Mouse (Mus musculus) heart, postnatal 0 days (tissue): ENCODE measurements around the gene Ppcs. TPM values are rescaled to one million over a fixed set of nuclear protein-coding genes. Genes with fewer than 3 reads are reported as not detected.

Experiments used
- ATAC-seq: fragments of 200-750 bp; cut with Nextera tagmentation; 2 replicates; pipeline ENCODE4 v1.8.0; 2017; ENCODE audit warnings: low read depth, moderate number of reproducible peaks, moderate library complexity; ENCODE audit not compliant: insufficient read depth
- DNase-seq: peaks from one replicate; pipeline ENCODE4 v3.0.0-alpha.2; 2016; ENCODE audit warnings: low spot score
- H3K27ac ChIP-seq: fragments of 300-500 bp; sonication (generic); 2 replicates; pipeline ENCODE4 v1.5.1; 2014; ENCODE audit warnings: low read depth, mild to moderate bottlenecking
- H3K27me3 ChIP-seq: fragments of 300-500 bp; sonication (generic); 2 replicates; pipeline ENCODE4 v1.6.1; 2014; ENCODE audit warnings: low read length, mixed read lengths; ENCODE audit not compliant: control insufficient read depth, insufficient read depth
- H3K36me3 ChIP-seq: fragments of 300-500 bp; sonication (generic); replicated peaks from 2 replicates; pipeline ENCODE4 v1.6.1; 2014; ENCODE audit warnings: low read length, mixed read lengths; ENCODE audit not compliant: control insufficient read depth, insufficient read depth
- H3K4me1 ChIP-seq: fragments of 300-500 bp; sonication (generic); 2 replicates; pipeline ENCODE4 v1.6.1; 2014; ENCODE audit warnings: antibody characterized with exemption; ENCODE audit not compliant: control insufficient read depth, insufficient read depth
- H3K4me2 ChIP-seq: fragments of 300-500 bp; sonication (generic); 2 replicates; pipeline ENCODE4 v1.6.1; 2014; ENCODE audit warnings: low read depth, mild to moderate bottlenecking, low read length, moderate library complexity
- H3K4me3 ChIP-seq: fragments of 300-500 bp; sonication (generic); 2 replicates; pipeline ENCODE4 v1.5.1; 2014; ENCODE audit warnings: low read depth, low read length
- H3K9ac ChIP-seq: fragments of 300-500 bp; sonication (generic); replicated peaks from 2 replicates; pipeline ENCODE4 v1.6.1; 2014; ENCODE audit warnings: low read depth, low read length, mixed read lengths
- H3K9me3 ChIP-seq: fragments of 300-500 bp; sonication (generic); replicated peaks from 2 replicates; pipeline ENCODE4 v1.6.1; 2016; ENCODE audit warnings: low read length; ENCODE audit not compliant: control insufficient read depth
- CTCF ChIP-seq: IDR thresholded peaks from 2 replicates; pipeline ENCODE4 v1.5.1; 2016; ENCODE audit warnings: antibody characterized with exemption, control low read depth, low read depth
- EP300 ChIP-seq: IDR thresholded peaks from 2 replicates; pipeline ENCODE4 v1.6.1; 2016; ENCODE audit warnings: antibody characterized with exemption, low read depth
- WGBS: fragments of 180-500 bp; shearing (Covaris S2); extraction: QIAGEN DNeasy Blood & Tissue Kit; methylation state at CpG from one replicate; pipeline ENCODE4 v1.1.7; 2014; 5-methylcytosine and 5-hydroxymethylcytosine counted together
- polyA plus RNA-seq: library from polyadenylated mRNA; unstranded; fragments of >200 nt; fragmentation: Nextera tagmentation; extraction: Ambion mirVana; gene quantifications from 2 replicates; pipeline ENCODE4 v1.2.1, GENCODE M21; 2015
- total RNA-seq: library from RNA; depleted of rRNA; stranded (reverse); fragments of >200 nt; gene quantifications from 2 replicates; pipeline ENCODE4 v1.2.3, GENCODE M21; 2014; ENCODE audit warnings: low replicate concordance

Gene Ppcs
- total and polyA plus RNA-seq, 2 experiments from 2014 or later: 22.5 to 40.0 TPM

- peak overlapping the region; percentile 87 for H3K27ac ChIP-seq
- DNase-seq: peak; percentile 87
- no peaks in the 10 kb centered on the region for H3K27me3 ChIP-seq
- WGBS: 23% methylated on average over 11 of the region's 11 CpGs
- no peaks in the 10 kb centered on the region for H3K36me3 ChIP-seq
- no peak overlapping the region for H3K4me3 ChIP-seq
- TF ChIP-seq CTCF: peak; percentile 12; the same call in 1 of the 2 replicates
- no peak for TF ChIP-seq EP300
- H3K9me3 ChIP-seq: no peaks in the 10 kb centered on the region
- peak; percentile 83 for ATAC-seq
- peak overlapping the region; percentile 16; the same call in 1 of the 2 replicates for H3K4me2 ChIP-seq
- peaks cover 9% of the 10 kb centered on the region; the same call in 1 of the 2 replicates for H3K4me1 ChIP-seq
- no peak overlapping the region for H3K9ac ChIP-seq
These were observed 40.9 kb upstream of the Ppcs start for GRCm38 (mm10) chr4:119462858-119463755.

- Histone ChIP-seq H3K27me3 (no peaks in the 10 kb centered on the region), H3K9me3 (no peaks in the 10 kb centered on the region), H3K36me3 (no peaks in the 10 kb centered on the region), H3K27ac (peak overlapping the region; percentile 87), H3K4me1 (peaks cover 9% of the 10 kb centered on the region; the same call in 1 of the 2 replicates), H3K4me2 (no peak overlapping the region), H3K4me3 (no peak overlapping the region), H3K9ac (no peak overlapping the region)
- 80% methylated on average over 3 of the region's 3 CpGs for WGBS
- ATAC-seq: no peak
- TF ChIP-seq EP300: no peak
- no peak for TF ChIP-seq CTCF
- DNase-seq: no peak
These were observed 40.2 kb upstream of the Ppcs start for GRCm38 (mm10) chr4:119462457-119462856.

GRCm38 (mm10) chr4:119460728-119461141 is 38.5 kb upstream of the Ppcs start:
- Histone ChIP-seq H3K27me3 (no peaks in the 10 kb centered on the region), H3K4me1 (peaks cover 9% of the 10 kb centered on the region; the same call in 1 of the 2 replicates), H3K27ac (peak overlapping the region; percentile 62), H3K9me3 (no peaks in the 10 kb centered on the region), H3K9ac (no peak overlapping the region), H3K4me2 (no peak overlapping the region), H3K4me3 (no peak overlapping the region), H3K36me3 (no peaks in the 10 kb centered on the region)
- DNase-seq (peak; percentile 79), ATAC-seq (peak; percentile 61)
- TF ChIP-seq CTCF: no peak
- TF ChIP-seq EP300: no peak
- WGBS: 25% methylated on average over 8 of the region's 8 CpGs

DNA sequence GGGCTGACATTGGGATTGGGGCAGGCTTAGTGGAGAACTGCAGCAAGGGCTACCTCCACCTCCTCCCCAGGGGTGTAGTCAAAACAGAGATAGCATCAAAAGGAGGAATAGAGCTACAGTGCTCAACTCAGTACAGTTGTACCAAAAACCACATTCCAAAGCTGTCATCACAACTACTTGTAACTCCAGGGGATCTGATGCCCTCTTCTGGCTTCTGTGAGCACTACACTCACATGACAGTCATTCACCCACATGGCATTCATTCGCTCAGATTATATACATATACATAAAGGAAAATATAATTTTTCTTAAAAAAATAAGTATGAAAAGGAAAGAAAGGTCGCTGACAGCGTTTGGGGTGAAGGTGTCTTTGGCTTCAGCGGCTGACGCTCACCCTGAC is 38.1 kb upstream of the Ppcs start:
- H3K4me2 ChIP-seq: no peak overlapping the region
- WGBS: 44% methylated on average over 5 of the region's 5 CpGs
- H3K4me1 ChIP-seq: peaks cover 9% of the 10 kb centered on the region; the same call in 1 of the 2 replicates
- H3K9me3 ChIP-seq: no peaks in the 10 kb centered on the region
- ATAC-seq (no peak), DNase-seq (peak; percentile 59)
- no peak overlapping the region for H3K4me3 ChIP-seq
- TF ChIP-seq CTCF (peak; percentile 50), EP300 (no peak)
- no peaks in the 10 kb centered on the region for H3K27me3 ChIP-seq
- peak overlapping the region; percentile 62 for H3K27ac ChIP-seq
- H3K36me3 ChIP-seq: no peaks in the 10 kb centered on the region
- no peak overlapping the region for H3K9ac ChIP-seq

DNA sequence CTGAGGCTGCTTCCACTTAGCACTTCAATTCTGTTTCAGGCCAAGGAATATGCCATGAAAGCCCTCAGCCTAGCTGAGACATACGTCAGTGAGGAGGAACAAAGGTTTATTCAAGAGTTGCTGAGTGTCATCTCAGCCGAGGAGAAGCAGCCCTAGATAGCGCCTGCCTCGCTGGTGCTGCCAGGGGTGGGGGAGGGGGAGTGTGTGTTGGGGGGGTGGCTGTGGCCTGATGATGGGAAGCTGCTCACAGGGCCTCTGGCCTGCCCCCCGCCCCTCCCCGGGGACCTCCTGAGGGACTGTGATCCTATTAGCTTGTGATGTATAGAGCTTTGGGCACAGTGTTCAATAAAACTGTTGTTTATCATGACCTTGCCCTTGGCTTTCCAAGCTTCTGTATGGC is 31.3 kb upstream of the Ppcs start:
- TF ChIP-seq CTCF (no peak), EP300 (no peak)
- Histone ChIP-seq H3K27me3 (no peaks in the 10 kb centered on the region), H3K4me1 (0 out of 2 replicates have a peak, but pooled peaks cover 3% of the 10 kb centered on the region), H3K9me3 (no peaks in the 10 kb centered on the region), H3K4me3 (no peak overlapping the region), H3K4me2 (no peak overlapping the region), H3K9ac (no peak overlapping the region), H3K36me3 (no peaks in the 10 kb centered on the region), H3K27ac (no peak overlapping the region)
- ATAC-seq (no peak), DNase-seq (no peak)
- WGBS: 18% methylated on average over 6 of the region's 6 CpGs
